Mouse (Mus musculus): ENCODE data around the gene Tbl2. TPM values are rescaled to one million over a fixed set of nuclear protein-coding genes. Genes with fewer than 3 reads are reported as not detected.

Tbl2 gene
- polyA plus RNA-seq, 1 experiment from 2014 or later: 26.9 TPM

- 71% methylated on average over 2 of the region's 2 CpGs for WGBS
- no peaks in the 10 kb centered on the region for H3K27me3 ChIP-seq
- H3K9ac ChIP-seq: peak overlapping the region; percentile 97
- no peak overlapping the region for H3K27ac ChIP-seq
- peaks cover 13% of the 10 kb centered on the region; the same call in 1 of the 2 replicates for H3K36me3 ChIP-seq
- peaks cover 25% of the 10 kb centered on the region for H3K4me1 ChIP-seq
- peak overlapping the region; percentile 74 for H3K4me2 ChIP-seq (replicated peaks)
- peak overlapping the region; percentile 98 for H3K4me3 ChIP-seq
- H3K9me3 ChIP-seq (replicated peaks): no peaks in the 10 kb centered on the region
- ATAC-seq (ENCODE audit: low FRiP score): no peak
Observed at GRCm38 (mm10) chr5:135189281-135190022, 40.0 kb downstream of the Tbl2 start.

GRCm38 (mm10) chr5:135191620-135192019 lies 42.2 kb downstream of the Tbl2 start:
- H3K4me2 ChIP-seq (replicated peaks): no peak overlapping the region
- peaks cover 25% of the 10 kb centered on the region for H3K4me1 ChIP-seq
- H3K27me3 ChIP-seq: no peaks in the 10 kb centered on the region
- H3K9ac ChIP-seq: no peak overlapping the region
- H3K36me3 ChIP-seq: peaks cover 24% of the 10 kb centered on the region
- no peak overlapping the region for H3K4me3 ChIP-seq
- H3K9me3 ChIP-seq (replicated peaks): no peaks in the 10 kb centered on the region
- no peak overlapping the region for H3K27ac ChIP-seq
- ATAC-seq (ENCODE audit: low FRiP score): no peak
- 32% methylated on average over 2 of the region's 2 CpGs for WGBS

- Histone ChIP-seq H3K27ac (no peak overlapping the region), H3K4me1 (peaks cover 25% of the 10 kb centered on the region), H3K9me3 (replicated peaks) (no peaks in the 10 kb centered on the region), H3K4me3 (no peak overlapping the region), H3K27me3 (no peaks in the 10 kb centered on the region), H3K9ac (no peak overlapping the region), H3K4me2 (replicated peaks) (no peak overlapping the region), H3K36me3 (peaks cover 26% of the 10 kb centered on the region)
- no peak for ATAC-seq (ENCODE audit: low FRiP score)
- 96% methylated on average over 1 of the region's 1 CpGs for WGBS
Observed at GRCm38 (mm10) chr5:135192431-135192830, 43.0 kb downstream of the Tbl2 start.

GRCm38 (mm10) chr5:135196367-135196766 lies 46.9 kb downstream of the Tbl2 start:
- Histone ChIP-seq H3K36me3 (peaks cover 50% of the 10 kb centered on the region), H3K4me1 (peaks cover 7% of the 10 kb centered on the region), H3K4me2 (replicated peaks) (no peak overlapping the region), H3K27me3 (no peaks in the 10 kb centered on the region), H3K9me3 (replicated peaks) (no peaks in the 10 kb centered on the region), H3K27ac (no peak overlapping the region), H3K9ac (no peak overlapping the region), H3K4me3 (no peak overlapping the region)
- ATAC-seq (ENCODE audit: low FRiP score): no peak
- WGBS: 86% methylated on average over 6 of the region's 6 CpGs

- H3K27me3 ChIP-seq: no peaks in the 10 kb centered on the region
- no peak overlapping the region for H3K9ac ChIP-seq
- H3K4me2 ChIP-seq (replicated peaks): no peak overlapping the region
- H3K4me3 ChIP-seq: no peak overlapping the region
- WGBS: 83% methylated on average over 3 of the region's 3 CpGs
- no peak overlapping the region for H3K27ac ChIP-seq
- H3K36me3 ChIP-seq: peaks cover 73% of the 10 kb centered on the region
- no peak for ATAC-seq (ENCODE audit: low FRiP score)
- no peaks in the 10 kb centered on the region for H3K4me1 ChIP-seq
- no peaks in the 10 kb centered on the region for H3K9me3 ChIP-seq (replicated peaks)
Observed at GRCm38 (mm10) chr5:135202763-135203162, 53.3 kb downstream of the Tbl2 start.

GRCm38 (mm10) chr5:135208197-135208596 lies 58.7 kb downstream of the Tbl2 start:
- no peak for ATAC-seq (ENCODE audit: low FRiP score)
- H3K9ac ChIP-seq: no peak overlapping the region
- no peaks in the 10 kb centered on the region for H3K4me1 ChIP-seq
- H3K36me3 ChIP-seq: peaks cover 84% of the 10 kb centered on the region
- WGBS: 95% methylated on average over 1 of the region's 1 CpGs
- no peaks in the 10 kb centered on the region for H3K27me3 ChIP-seq
- H3K4me3 ChIP-seq: no peak overlapping the region
- no peak overlapping the region for H3K4me2 ChIP-seq (replicated peaks)
- H3K27ac ChIP-seq: no peak overlapping the region
- no peaks in the 10 kb centered on the region for H3K9me3 ChIP-seq (replicated peaks)

Small RNA genes lying within 50 kb of the gene (microRNA-seq; reads per million reads assigned to microRNA genes)
- gene Gm25315: not detected

Other genes with a start within 250 kb of the Tbl2 start
- gene Tmem270, start 242.9 kb upstream of the Tbl2 start, polyA plus RNA-seq (2016; fragmentation: Nextera tagmentation; extraction: Ambion mirVana): not detected in 2 replicates
- gene Cldn13, start 234.1 kb upstream of the Tbl2 start, polyA plus RNA-seq (2016; fragmentation: Nextera tagmentation; extraction: Ambion mirVana): 2.4 and 2.6 TPM in 2 replicates
- 10.4 and 10.5 TPM in 2 replicates for gene Mettl27, start 217.3 kb upstream of the Tbl2 start, polyA plus RNA-seq (2016; fragmentation: Nextera tagmentation; extraction: Ambion mirVana)
- 4.2 and 6.1 TPM in 2 replicates for gene Cldn4, start 202.7 kb upstream of the Tbl2 start, polyA plus RNA-seq (2016; fragmentation: Nextera tagmentation; extraction: Ambion mirVana)
- 8.2 and 18.3 TPM in 2 replicates for gene Cldn3, start 163.4 kb upstream of the Tbl2 start, polyA plus RNA-seq (2016; fragmentation: Nextera tagmentation; extraction: Ambion mirVana)
- gene Abhd11, start 140.5 kb upstream of the Tbl2 start, polyA plus RNA-seq (2016; fragmentation: Nextera tagmentation; extraction: Ambion mirVana): 47.4 and 51.0 TPM in 2 replicates
- gene Stx1a, start 126.2 kb upstream of the Tbl2 start, polyA plus RNA-seq (2016; fragmentation: Nextera tagmentation; extraction: Ambion mirVana): 34.3 and 38.7 TPM in 2 replicates
- 28.9 and 34.4 TPM in 2 replicates for gene Dnajc30, start 85.5 kb upstream of the Tbl2 start, polyA plus RNA-seq (2016; fragmentation: Nextera tagmentation; extraction: Ambion mirVana)
- gene Bud23, start 84.7 kb upstream of the Tbl2 start, polyA plus RNA-seq (2016; fragmentation: Nextera tagmentation; extraction: Ambion mirVana): 113 and 119 TPM in 2 replicates
- 31.6 and 34.2 TPM in 2 replicates for gene Vps37d, start 71.4 kb upstream of the Tbl2 start, polyA plus RNA-seq (2016; fragmentation: Nextera tagmentation; extraction: Ambion mirVana)
- 1.5 and 2.0 TPM in 2 replicates for gene Mlxipl, start 59.8 kb upstream of the Tbl2 start, polyA plus RNA-seq (2016; fragmentation: Nextera tagmentation; extraction: Ambion mirVana)
- 45.1 and 45.9 TPM in 2 replicates for gene Bcl7b, start 18.6 kb downstream of the Tbl2 start, polyA plus RNA-seq (2016; fragmentation: Nextera tagmentation; extraction: Ambion mirVana)
- 63.6 and 63.7 TPM in 2 replicates for gene Baz1b, start 37.6 kb downstream of the Tbl2 start, polyA plus RNA-seq (2016; fragmentation: Nextera tagmentation; extraction: Ambion mirVana)
- gene Fzd9, start 101.6 kb downstream of the Tbl2 start, polyA plus RNA-seq (2016; fragmentation: Nextera tagmentation; extraction: Ambion mirVana): 16.0 and 16.2 TPM in 2 replicates
- gene Fkbp6, start 200.4 kb downstream of the Tbl2 start, polyA plus RNA-seq (2016; fragmentation: Nextera tagmentation; extraction: Ambion mirVana): not detected in 2 replicates
- gene Trim50, start 203.6 kb downstream of the Tbl2 start, polyA plus RNA-seq (2016; fragmentation: Nextera tagmentation; extraction: Ambion mirVana): not detected in 2 replicates
- 28.5 and 36.1 TPM in 2 replicates for gene Nsun5, start 220.3 kb downstream of the Tbl2 start, polyA plus RNA-seq (2016; fragmentation: Nextera tagmentation; extraction: Ambion mirVana)
- 20.0 and 21.7 TPM in 2 replicates for gene Pom121, start 244.9 kb downstream of the Tbl2 start, polyA plus RNA-seq (2016; fragmentation: Nextera tagmentation; extraction: Ambion mirVana)

All from hindbrain, embryonic 12.5 days (tissue).